Mouse (Mus musculus) right cerebral cortex, adult 2 months (tissue): ENCODE data around the gene D930020B18Rik.

Experiments
- DNase-seq, 2 experiments: peaks; one replicate each; pipeline ENCODE4 v3.0.0; 2021 to 2022; ENCODE audit warnings: low spot score in 2 of 2

Gene D930020B18Rik

DNA sequence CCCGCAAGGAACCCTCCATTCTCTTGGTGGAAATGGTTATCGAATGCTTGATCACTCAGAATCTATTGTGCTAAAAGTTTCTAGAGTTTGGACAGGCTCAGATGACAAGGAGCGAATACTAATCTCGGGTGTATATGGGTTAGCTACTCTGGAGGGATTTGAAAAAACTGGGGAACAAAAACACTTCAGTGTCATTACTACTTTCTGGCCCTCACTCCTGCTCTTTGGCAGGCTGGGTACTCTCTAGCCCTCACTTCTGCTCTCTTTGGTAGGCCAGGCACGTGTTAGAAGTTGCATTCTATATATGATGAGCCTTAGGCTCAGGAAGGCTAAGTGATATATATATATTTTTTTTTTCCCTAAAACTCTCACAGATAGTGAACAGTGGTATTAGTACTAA is 1.8 kb upstream of the D930020B18Rik start:
- no peak for DNase-seq

DNA sequence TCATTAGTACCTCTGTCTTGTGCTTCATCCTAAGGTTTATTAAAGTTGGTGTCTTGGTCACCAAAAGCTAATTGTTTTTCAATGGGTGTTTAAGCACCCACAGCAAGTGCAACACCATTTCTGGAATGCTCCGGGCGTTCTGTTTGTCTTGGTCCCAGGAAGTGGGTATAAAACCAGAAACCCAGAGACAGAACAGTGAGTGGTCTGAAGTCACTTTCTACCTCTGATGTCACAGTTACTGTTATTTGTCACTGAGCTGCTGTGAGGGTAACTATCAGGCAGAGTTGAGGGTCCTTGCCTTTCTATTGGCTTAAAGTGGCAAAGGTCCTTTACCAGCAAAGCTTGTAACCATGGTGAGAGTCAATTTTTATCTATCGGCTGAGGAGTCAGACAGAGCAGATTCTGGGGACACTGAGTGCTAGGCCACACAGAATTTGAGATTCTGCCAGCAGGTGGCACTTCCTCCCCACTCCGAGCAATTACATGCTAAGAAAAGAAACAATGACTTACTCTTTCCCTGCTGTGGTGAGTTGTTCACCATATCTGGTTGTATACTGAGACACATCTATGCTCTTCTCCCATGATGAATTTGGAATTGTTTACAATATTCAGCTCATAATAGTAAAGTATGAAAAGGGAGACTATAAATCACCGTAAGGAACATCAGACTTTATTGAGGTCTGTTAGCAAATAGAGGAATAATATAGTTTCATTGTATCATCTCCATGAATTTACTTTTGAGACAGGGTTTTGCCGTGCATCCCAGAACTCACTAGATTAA is 1.0 kb upstream of the D930020B18Rik start:
- peak; percentile 50 to 62 for DNase-seq

DNA sequence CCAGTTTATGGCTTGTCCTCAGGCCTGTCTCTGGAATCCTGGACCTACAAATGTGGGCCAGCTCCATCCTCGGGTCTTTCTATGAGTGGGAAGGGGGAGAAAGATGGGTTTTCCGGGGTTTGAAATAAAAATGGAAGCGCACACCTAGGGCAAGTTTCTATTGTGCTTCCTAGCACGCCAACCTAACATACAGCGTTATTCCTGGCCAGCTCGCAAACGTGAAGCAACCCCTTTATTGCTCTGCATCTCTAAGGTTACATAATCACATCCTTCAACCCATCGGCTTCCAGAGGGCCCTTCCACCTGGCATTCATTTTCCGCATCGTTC is 480 bp upstream of the D930020B18Rik start:
- peak in 1 of 2 experiments; percentile 29 for DNase-seq

DNA sequence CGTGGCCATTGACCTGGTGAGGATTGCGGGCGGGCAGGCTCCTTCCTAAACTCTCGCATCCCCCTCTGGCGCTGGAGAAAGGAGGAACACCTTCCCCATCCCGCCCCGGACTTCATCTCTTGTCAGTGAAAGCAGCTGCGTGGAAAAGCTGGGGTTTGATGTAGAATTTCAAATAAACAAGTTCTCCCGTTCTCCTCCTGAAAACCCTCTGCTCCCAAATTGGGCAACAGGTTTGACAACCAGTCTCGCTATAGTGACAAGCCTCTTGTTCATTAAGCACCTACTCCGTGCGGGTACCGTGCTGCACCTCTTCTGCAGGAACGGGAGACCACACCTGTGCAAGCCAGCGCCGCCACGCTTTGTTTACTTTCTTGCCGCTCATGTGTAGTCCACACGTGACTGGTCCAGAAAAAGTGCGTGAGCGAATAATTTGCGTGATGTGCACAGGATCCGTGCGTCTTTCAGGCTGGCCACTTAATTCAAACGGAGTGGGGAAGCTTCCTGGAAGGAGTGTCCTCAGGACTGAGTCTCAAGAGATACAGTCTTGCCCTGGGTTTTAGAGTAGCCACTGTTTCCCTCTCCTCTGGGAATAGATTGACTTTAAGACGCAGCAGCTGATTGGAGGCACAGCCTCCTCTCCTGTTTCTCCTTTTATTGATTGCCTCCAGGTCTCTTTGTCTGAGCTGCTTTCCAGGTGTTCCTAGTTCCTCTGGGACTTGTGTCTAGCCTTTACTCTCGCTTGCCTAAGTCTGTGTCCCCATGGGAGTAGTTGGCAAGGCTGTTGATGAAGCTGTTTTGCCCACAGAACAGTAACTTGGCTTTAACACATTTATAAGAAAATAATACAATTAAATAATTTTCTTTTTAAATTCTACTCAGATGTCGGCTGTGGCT is 913 bp downstream of the D930020B18Rik start:
- DNase-seq, result peak in 1 of 2 experiments; percentile 13

DNA sequence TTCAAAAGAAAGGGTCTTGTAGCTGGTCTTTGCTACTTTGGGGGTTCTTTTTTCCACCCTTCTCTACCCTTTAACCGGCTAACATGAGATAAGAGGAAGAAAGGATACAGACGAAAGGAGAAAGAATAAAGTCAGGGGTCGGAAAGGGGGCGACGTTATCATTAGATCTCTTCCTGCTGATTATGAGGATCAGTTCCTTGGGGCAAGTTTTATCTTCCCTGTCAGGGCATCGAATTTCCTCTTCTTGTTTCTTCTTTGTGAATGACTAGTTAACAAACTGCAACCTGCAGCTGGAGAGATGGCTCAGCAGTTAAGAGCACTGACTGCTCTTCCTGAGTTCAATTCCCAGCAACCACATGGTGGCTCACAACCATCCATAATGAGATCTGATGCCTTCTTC is 4.9 kb downstream of the D930020B18Rik start:
- DNase-seq, result no peak

DNA sequence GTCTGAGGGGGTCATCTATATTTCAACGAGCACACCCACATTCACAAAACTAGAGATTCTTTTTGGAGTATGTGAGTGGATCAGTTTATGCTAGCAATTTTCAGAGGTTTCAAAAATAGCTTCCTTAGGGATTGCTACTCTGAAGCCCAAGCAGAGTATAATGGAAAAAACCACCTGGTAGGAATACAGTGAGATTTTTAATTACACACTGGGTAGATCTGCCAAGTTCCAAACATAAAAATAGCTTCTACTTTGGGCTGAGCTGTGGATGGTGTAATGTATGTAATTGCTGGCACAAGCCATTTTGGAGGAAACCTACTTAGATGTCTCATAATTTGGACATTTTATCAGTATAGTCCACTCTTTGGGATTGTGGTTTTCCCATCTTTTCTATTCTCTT is 11.7 kb downstream of the D930020B18Rik start:
- no peak for DNase-seq

DNA sequence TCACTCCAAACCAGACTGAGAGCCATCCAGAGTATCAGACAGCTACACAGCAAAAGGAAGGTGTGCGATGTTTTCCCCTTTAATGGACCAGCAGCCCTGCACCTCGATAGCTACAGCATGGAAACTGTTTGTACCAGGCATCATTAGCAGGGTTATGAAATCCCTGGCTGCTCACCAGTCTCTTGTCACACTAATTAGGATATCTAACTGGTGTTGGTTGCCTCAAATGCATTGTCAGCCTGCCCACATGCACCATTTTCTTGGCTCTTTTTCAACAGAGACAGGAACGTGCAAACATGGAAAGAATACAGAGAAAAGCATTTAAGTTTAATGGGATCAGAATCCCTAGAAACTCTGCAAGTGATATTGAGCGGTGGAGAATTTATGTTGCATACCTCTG is 14.5 kb downstream of the D930020B18Rik start:
- DNase-seq, result peak in 1 of 2 experiments; percentile 15

DNA sequence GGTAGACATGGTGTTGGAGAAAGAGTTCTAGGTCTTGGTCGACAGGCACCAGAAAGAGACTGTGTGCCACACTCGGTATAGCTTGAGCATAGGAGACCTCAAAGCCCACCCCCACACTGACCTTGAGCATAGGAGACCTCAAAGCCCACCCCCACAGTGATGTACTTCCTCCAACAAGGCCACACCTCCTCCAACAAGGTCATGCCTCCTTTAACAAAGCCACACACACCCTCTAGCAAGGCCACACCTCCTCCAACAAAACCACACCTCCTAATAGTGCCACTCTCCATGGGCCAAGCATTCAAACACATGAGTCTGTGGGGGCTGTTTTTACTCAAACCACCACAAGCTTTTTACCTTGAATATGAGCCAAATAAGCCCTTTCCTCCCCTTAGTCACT is 21.3 kb downstream of the D930020B18Rik start:
- no peak for DNase-seq

DNA sequence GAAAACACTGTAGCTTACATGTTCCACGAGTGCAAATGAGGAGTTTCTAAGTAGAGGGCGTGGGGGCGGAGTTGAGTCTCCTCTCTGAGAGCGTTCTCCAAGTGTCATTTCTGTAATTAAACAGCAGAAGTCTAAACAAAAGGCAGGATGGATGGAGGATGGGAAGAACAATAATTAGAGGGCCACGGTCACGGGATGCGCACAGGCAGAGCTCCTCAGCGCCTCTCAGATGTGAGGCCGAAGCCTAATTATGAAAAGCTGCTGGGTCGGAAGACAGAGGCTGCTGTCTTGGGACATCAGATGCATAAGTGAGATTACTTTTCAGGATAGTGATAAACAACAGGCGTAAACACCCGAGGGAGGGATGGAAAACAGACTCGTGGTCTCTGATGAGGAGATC is 22.2 kb downstream of the D930020B18Rik start:
- DNase-seq, result peak in 1 of 2 experiments; percentile 17

DNA sequence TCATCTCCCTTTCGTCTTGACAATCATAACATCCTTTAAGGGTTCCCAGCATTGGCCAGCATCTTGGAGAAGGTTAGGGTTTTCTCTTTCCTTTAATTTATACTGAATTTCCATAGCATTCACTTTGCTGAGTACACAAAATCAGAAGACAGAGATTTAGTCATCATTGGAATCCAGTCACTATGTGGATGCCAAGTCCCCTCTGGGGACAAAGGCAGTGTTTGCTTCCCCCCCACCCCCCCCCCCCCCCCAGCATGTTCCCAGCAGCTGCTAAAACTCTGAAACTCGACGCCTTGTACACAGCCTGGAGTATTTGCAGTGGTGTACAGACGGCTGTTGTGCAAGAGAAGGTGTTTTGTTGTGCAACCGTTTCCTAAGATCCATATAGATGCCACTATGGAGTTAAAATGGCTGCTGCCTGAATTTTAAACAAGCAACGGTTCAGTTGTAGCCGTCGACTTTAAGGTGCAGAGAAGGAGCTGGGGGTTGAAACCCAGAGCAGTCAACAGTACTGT is 24.3 kb downstream of the D930020B18Rik start:
- no peak for DNase-seq

DNA sequence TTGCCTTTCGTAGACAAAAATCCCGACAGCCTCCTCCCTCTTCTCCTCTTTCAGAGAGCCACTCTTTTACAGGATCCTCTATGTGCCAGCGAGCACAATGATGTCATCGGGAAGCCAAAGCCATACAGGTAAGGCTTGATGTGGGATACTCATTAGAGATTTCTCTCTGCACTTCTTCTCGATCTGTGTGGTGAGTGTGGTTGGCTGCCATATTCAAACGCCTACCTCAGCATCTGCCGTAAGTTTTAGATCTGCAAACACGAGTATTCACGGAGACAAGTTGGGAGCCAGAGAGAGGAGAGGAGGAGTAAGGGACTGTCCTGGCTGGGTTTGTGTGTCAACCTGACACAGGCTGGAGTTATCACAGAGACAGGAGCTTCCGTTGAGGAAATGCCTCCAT is 27.7 kb downstream of the D930020B18Rik start:
- no peak for DNase-seq

DNA sequence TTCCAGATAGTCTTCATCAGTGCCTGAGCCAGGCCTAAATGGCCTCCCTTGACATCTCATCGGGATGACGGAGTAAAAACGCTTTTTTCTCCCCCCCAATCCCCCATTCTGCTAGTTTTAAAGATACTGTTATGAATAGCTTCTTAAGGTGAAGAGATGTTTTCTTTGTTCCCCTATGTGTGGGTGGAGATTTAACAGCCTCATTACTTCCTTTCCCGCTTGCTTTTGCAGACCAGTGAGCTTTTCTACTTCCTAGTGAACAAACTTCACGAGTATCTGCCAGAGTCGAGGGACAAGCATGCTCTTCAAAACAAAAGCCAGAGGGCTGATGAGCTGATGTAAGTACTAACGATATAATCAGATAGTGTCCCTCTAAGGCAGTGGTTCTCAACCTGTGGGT is 35.6 kb downstream of the D930020B18Rik start:
- DNase-seq, result no peak

DNA sequence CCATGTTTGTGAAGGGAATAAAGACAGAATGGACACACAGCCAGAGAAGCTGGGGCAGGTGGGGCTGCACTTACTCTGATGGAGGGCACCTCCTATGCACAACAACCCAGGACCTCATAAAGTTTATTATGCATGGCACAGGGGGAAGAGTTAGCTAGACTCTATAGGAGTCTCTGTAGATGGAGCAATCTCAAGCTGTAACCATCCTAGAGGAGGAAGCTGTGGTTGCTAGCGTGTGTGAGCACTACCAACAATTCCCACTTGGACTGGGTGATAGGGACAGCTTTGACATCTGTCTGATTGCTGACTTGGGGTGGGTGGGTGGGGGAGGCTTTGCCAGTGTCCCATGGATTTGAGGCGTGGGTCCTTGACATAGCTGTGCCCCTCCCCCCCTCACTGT is 39.5 kb downstream of the D930020B18Rik start:
- no peak for DNase-seq

DNA sequence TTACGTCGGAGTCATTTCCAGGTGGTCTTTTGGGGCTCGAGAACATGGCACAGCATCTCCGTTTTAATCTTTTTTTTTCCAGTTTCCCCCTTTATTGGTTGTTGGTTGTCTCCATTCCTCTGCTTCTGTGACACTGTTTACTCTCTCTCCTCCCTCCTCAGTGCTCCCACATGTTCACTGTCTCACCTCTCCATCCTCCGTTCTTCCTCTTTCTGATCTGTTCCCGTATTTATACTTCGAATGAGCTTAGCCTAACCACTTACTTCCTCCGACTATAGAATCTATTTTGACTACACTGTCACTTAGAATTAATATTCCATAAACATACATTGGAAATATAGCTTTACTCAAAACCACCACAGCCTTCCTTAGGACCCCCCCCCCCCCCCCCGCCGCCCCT is 41.2 kb downstream of the D930020B18Rik start:
- DNase-seq, result no peak

DNA sequence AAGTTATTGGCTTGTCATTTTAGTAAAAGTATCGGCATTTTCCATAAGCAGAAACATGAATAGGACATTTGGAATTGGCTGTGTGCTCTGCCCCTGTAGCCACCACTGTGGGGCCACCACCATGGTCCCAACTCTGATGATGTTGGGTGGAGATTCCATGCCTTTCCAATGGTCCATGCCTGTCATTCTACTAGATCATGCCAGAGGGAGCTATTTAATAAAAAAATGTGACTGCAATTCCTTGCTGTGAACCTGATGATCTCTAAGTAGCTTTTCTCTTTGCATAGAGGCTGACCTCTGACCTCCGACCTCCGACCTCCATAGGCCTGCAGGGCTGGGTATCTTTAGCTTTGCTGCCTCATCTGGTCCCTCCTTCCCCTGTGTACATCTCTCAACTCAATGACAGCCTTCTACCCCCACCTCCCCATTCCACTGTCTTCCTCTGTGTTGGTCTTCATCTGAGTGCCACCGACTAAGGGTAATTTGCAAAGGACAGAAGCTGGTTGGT is 44.8 kb downstream of the D930020B18Rik start:
- DNase-seq, result no peak

DNA sequence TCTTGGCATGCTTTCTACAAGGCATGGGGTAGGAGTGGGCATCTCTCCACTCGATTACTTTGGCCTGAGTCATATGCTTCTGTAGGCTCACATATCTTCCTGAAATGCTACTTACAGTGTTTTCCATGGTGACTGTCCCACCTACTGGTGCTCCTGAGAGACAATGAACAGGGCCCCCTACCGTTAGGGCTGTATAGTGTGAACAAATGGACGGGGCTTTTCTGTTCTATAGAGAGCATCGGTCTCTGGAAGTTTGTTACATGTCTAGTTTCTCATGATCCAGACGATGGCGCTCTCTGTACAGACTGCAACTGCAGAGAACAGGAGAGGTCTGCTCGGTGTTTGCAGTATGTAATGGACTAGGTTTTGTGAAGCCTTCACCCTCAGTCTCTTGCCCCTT is 46.1 kb downstream of the D930020B18Rik start:
- DNase-seq, result no peak

DNA sequence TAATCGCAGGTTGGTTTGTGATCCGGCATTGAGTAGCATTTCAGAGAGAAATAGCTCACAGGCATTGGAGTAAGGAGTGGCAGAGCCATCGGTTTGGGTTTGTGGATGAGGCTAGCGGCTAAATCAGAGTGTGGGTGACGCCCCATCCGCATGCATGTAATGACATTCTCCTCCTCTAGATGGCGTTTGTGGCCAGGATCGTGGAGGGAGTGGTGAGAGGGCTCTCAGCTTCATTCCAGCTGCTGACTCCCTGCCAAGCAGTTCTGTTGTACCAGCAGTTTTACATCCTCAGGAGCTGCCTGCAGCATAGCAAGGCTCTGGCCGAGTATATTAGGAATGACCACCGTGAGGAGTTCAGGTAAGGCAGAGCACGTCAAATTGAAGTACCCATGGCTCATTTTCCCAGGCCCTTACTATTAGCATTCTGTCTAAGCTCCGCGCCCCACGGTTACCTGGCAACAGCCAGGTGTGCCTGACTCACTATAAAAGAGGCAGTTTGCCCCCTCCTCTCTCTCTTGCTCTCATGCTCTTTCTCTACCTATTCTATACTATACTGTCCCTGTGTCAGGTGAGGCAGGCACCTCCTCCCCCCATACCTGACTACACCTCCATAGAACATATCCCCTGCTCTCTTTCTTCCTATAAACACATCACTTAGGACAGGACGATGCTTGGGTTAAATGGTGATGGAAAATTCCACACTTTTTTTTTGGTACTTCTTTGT is 48.4 kb downstream of the D930020B18Rik start:
- DNase-seq, result peak; percentile 71 to 81

DNA sequence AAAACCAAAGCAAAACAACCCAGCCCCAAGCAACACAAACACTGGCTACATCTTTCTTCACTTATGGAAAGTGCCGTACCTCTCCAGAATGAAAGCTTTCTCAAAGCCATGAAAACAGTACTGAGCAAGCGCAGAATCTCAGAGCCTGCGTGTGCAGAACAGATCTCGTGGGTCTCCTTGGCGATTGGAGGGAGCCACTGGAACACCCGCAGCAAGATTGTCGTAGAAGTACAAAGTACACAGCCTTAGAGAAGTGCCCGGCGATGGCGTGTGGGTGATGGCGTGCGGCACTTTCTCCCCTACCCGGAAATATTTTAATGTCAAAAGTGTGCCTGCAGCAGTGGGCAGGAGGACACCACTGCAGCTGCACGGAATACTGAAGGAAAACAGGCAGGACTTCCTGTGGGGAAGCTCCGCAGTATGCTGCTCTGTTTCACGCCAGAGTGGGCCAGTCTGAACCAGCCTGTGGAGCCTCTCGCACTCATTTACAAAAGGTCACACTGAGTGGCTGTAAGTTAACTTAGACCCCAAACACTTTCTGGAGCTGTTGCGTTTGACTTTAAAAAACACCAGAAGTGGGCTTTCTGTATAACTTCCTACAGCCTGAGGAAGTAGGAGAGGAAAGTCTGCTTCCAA is 51.7 kb downstream of the D930020B18Rik start:
- DNase-seq, result no peak

DNA sequence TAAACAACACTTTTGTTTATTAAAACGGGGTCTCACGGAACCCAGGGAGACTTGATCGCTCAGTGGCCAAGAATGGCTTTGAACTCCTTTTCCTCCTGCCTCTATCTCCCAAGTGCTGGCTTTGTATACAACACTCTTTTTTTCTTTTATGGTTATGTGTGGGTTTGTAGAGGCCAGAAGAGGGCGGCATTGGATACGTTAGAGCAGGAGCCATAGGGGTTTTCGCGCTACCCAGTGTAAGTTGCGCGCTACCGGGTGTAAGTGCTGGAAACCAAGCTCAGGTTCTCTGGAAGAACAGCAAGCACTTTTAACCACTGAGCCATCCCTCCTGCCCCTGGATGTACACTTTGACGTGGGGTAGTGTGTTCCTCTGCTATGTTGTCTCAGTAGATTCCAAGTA is 53.2 kb downstream of the D930020B18Rik start:
- DNase-seq, result no peak

DNA sequence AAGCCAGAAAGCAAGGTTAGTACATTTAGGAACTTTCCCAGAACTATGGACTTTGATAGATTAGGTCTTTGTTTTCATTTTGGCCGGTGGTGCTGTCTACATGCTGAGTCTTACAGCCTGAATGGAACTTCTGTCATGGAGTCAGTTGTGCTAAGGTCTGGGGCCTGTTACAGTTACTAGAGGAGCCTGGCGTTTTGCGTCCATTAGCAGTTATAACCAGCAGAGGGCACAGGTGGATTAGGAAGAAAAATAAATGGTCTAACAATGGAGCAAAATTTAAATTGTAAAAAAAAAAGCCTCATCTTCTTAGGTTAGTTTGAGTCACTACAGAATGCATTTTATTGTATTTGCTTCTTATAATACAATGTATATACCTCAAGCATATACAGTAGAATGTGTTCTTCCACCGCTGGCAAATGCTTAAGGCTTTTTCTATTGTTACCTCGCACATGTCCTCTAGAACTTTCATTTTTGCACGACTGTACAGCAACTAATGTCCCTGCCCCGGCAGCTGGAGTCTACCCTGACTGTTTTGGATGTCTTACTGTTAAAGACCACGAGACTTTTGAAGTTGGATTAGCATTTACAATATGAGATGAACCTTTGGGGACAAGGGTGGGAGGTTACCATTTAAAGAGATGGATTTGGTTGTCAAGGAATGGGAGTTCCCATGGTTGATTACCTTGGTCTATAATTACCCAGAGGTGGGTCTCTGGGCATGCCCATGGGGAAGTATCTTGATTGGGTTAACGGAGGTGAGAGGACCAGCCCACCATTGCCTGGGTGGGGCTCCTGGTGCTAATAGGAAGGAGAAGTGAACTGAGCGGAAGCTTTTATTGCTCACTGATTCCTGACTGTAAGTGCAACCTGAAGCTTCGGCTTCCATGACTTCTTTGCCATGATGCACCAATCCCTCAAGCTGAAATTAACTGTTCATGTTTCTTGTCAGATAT is 60.2 kb downstream of the D930020B18Rik start:
- DNase-seq, result peak; percentile 42 to 67
